Mouse (Mus musculus): ENCODE measurements around the gene Rbm10.

Rbm10 gene

GRCm38 (mm10) chrX:20617176-20617902, at the start of gene Rbm10, which contains the start of gene Ndufb11:
Gene Rbm10 (plus strand): TSS chrX:20617503.
Gene Ndufb11 (minus strand): TSS chrX:20617619.
- peak; percentile 76 for DNase-seq

- no peak for DNase-seq
Observed at GRCm38 (mm10) chrX:20571024-20571423, 46.3 kb upstream of the Rbm10 start.

GRCm38 (mm10) chrX:20572683-20573082, 44.6 kb upstream of the Rbm10 start:
- no peak for DNase-seq

GRCm38 (mm10) chrX:20573927-20574326, 43.4 kb upstream of the Rbm10 start:
- no peak for DNase-seq

- no peak for DNase-seq
Observed at GRCm38 (mm10) chrX:20587968-20588367, 29.3 kb upstream of the Rbm10 start.

GRCm38 (mm10) chrX:20608500-20608899, 8.8 kb upstream of the Rbm10 start:
- DNase-seq = no peak

- no peak for DNase-seq
Observed at GRCm38 (mm10) chrX:20616861-20617175, 485 bp upstream of the Rbm10 start.

GRCm38 (mm10) chrX:20617903-20618399, 648 bp downstream of the Rbm10 start:
- DNase-seq = peak; percentile 48

- DNase-seq = no peak
Observed at GRCm38 (mm10) chrX:20638141-20638540, 20.8 kb downstream of the Rbm10 start.

- DNase-seq = no peak
Observed at GRCm38 (mm10) chrX:20644780-20645179, 27.5 kb downstream of the Rbm10 start.

- DNase-seq = no peak
Observed at GRCm38 (mm10) chrX:20657593-20657992, 40.3 kb downstream of the Rbm10 start.

- peak; percentile 65 for DNase-seq
Observed at GRCm38 (mm10) chrX:20658026-20658652, 40.8 kb downstream of the Rbm10 start, which contains the start of gene Uba1. Gene Uba1 (plus strand): TSS chrX:20658326.

GRCm38 (mm10) chrX:20658891-20659406, 41.6 kb downstream of the Rbm10 start:
- no peak for DNase-seq

- no peak for DNase-seq
Observed at GRCm38 (mm10) chrX:20662317-20662715, 45.0 kb downstream of the Rbm10 start.

GRCm38 (mm10) chrX:20662716-20663443, 45.6 kb downstream of the Rbm10 start:
- DNase-seq = peak; percentile 79

- DNase-seq = no peak
Observed at GRCm38 (mm10) chrX:20663444-20663790, 46.1 kb downstream of the Rbm10 start.

GRCm38 (mm10) chrX:20687519-20688067, 70.3 kb downstream of the Rbm10 start, which contains the start of gene Cdk16:
Gene Cdk16 (plus strand): TSS chrX:20687954.
- DNase-seq = peak; percentile 80

GRCm38 (mm10) chrX:20688068-20688547, 70.8 kb downstream of the Rbm10 start:
- DNase-seq = peak; percentile 84

- DNase-seq = peak; percentile 64
Observed at GRCm38 (mm10) chrX:20688615-20689014, 71.3 kb downstream of the Rbm10 start.

- DNase-seq = peak; percentile 59
Observed at GRCm38 (mm10) chrX:20691566-20691965, 74.3 kb downstream of the Rbm10 start.

GRCm38 (mm10) chrX:20692616-20693015, 75.3 kb downstream of the Rbm10 start:
- no peak for DNase-seq

GRCm38 (mm10) chrX:20695842-20696241, 78.5 kb downstream of the Rbm10 start:
- DNase-seq = no peak

All from cerebellum, adult 11 months (tissue).